Mouse (Mus musculus) embryonic facial prominence, embryonic 15.5 days (tissue): ENCODE data around the gene Rps6kb1. TPM values are rescaled to one million over a fixed set of nuclear protein-coding genes. Genes with fewer than 3 reads are reported as not detected.

Experiments used
- ATAC-seq: fragments of 200-750 bp; cut with Nextera tagmentation; 2 replicates; pipeline ENCODE4 v1.8.0; 2017; ENCODE audit warnings: low read depth, moderate TSS enrichment; ENCODE audit not compliant: insufficient number of reproducible peaks, low FRiP score, low TSS enrichment
- H3K27ac ChIP-seq: fragments of 300-500 bp; sonication (generic); replicated peaks from 2 replicates; pipeline ENCODE4 v1.5.1; 2015; ENCODE audit warnings: mild to moderate bottlenecking, inconsistent platforms
- H3K27me3 ChIP-seq: fragments of 300-500 bp; sonication (generic); 2 replicates; pipeline ENCODE4 v1.6.1; 2015; ENCODE audit warnings: inconsistent platforms
- H3K36me3 ChIP-seq: fragments of 300-500 bp; sonication (generic); 2 replicates; pipeline ENCODE4 v1.6.1; 2015; ENCODE audit warnings: mild to moderate bottlenecking, inconsistent platforms
- H3K4me1 ChIP-seq: fragments of 300-500 bp; sonication (generic); 2 replicates; pipeline ENCODE4 v1.6.1; 2015; ENCODE audit warnings: inconsistent platforms
- H3K4me2 ChIP-seq: fragments of 300-500 bp; sonication (generic); replicated peaks from 2 replicates; pipeline ENCODE4 v1.6.1; 2015; ENCODE audit warnings: mild to moderate bottlenecking, inconsistent platforms
- H3K4me3 ChIP-seq: fragments of 300-500 bp; sonication (generic); replicated peaks from 2 replicates; pipeline ENCODE4 v1.5.1; 2015; ENCODE audit warnings: mild to moderate bottlenecking, inconsistent platforms
- H3K9ac ChIP-seq: fragments of 300-500 bp; sonication (generic); 2 replicates; pipeline ENCODE4 v1.6.1; 2015; ENCODE audit warnings: inconsistent platforms
- H3K9me3 ChIP-seq: fragments of 300-500 bp; sonication (generic); replicated peaks from 2 replicates; pipeline ENCODE4 v1.6.1; 2016; ENCODE audit warnings: inconsistent platforms
- WGBS: fragments of 180-500 bp; shearing (Covaris S2); methylation state at CpG from one replicate; pipeline ENCODE4 v1.1.7; 2015; 5-methylcytosine and 5-hydroxymethylcytosine counted together
- polyA plus RNA-seq: library from polyadenylated mRNA; unstranded; fragments of >200 nt; fragmentation: Nextera tagmentation; extraction: Ambion mirVana; gene quantifications from 2 replicates; pipeline ENCODE4 v1.2.1, GENCODE M21; 2015

Gene Rps6kb1
- 70.6 and 70.8 TPM in 2 replicates for polyA plus RNA-seq

- Histone ChIP-seq H3K27me3 (no peaks in the 10 kb centered on the region), H3K4me2 (peak within 1 kb of the TSS; percentile 69), H3K4me3 (peak within 1 kb of the TSS; percentile 89), H3K9me3 (no peaks in the 10 kb centered on the region), H3K4me1 (peaks cover 19% of the 10 kb centered on the region), H3K27ac (peak within 1 kb of the TSS; percentile 90), H3K9ac (peak within 1 kb of the TSS; percentile 94), H3K36me3 (0 out of 2 replicates have a peak, but pooled peaks cover 8% of the 10 kb centered on the region)
- WGBS: under 1% methylated on average over 43 of the region's 43 CpGs
- ATAC-seq: peak; percentile 96
Observed at GRCm38 (mm10) chr11:86544639-86545299, at the start of gene Rps6kb1, which contains the start of gene Tubd1. Gene Rps6kb1, minus strand, starts transcription at chr11:86544805. Gene Tubd1, plus strand, starts transcription at chr11:86544991.

- Histone ChIP-seq H3K27ac (no peak overlapping the region), H3K9me3 (no peaks in the 10 kb centered on the region), H3K4me2 (no peak overlapping the region), H3K27me3 (no peaks in the 10 kb centered on the region), H3K4me3 (no peak overlapping the region), H3K4me1 (no peaks in the 10 kb centered on the region; the same call in 1 of the 2 replicates), H3K36me3 (no peaks in the 10 kb centered on the region), H3K9ac (no peak overlapping the region)
- ATAC-seq: no peak
- WGBS: 91% methylated on average over 5 of the region's 5 CpGs
Observed at GRCm38 (mm10) chr11:86593443-86593842, 48.8 kb upstream of the Rps6kb1 start.

GRCm38 (mm10) chr11:86592993-86593392, 48.4 kb upstream of the Rps6kb1 start:
- H3K4me2 ChIP-seq: no peak overlapping the region
- H3K9me3 ChIP-seq: no peaks in the 10 kb centered on the region
- no peaks in the 10 kb centered on the region for H3K36me3 ChIP-seq
- no peak overlapping the region for H3K4me3 ChIP-seq
- peaks cover 2% of the 10 kb centered on the region; the same call in 1 of the 2 replicates for H3K4me1 ChIP-seq
- no peaks in the 10 kb centered on the region for H3K27me3 ChIP-seq
- no peak overlapping the region for H3K27ac ChIP-seq
- no peak overlapping the region for H3K9ac ChIP-seq
- WGBS: 32% methylated on average over 3 of the region's 3 CpGs
- no peak for ATAC-seq

GRCm38 (mm10) chr11:86591931-86592616, 47.5 kb upstream of the Rps6kb1 start:
- no peak overlapping the region for H3K27ac ChIP-seq
- H3K4me2 ChIP-seq: no peak overlapping the region
- 74% methylated on average over 2 of the region's 2 CpGs for WGBS
- no peaks in the 10 kb centered on the region for H3K36me3 ChIP-seq
- no peaks in the 10 kb centered on the region for H3K9me3 ChIP-seq
- H3K9ac ChIP-seq: no peak overlapping the region
- ATAC-seq: no peak
- H3K27me3 ChIP-seq: no peaks in the 10 kb centered on the region
- peaks cover 11% of the 10 kb centered on the region for H3K4me1 ChIP-seq
- H3K4me3 ChIP-seq: no peak overlapping the region

- Histone ChIP-seq H3K4me3 (no peak overlapping the region), H3K9me3 (no peaks in the 10 kb centered on the region), H3K27me3 (no peaks in the 10 kb centered on the region), H3K27ac (no peak overlapping the region), H3K9ac (no peak overlapping the region), H3K36me3 (no peaks in the 10 kb centered on the region), H3K4me1 (peaks cover 17% of the 10 kb centered on the region), H3K4me2 (no peak overlapping the region)
- 80% methylated on average over 4 of the region's 4 CpGs for WGBS
- ATAC-seq: no peak
Observed at GRCm38 (mm10) chr11:86591301-86591845, 46.8 kb upstream of the Rps6kb1 start.

- no peak overlapping the region for H3K4me2 ChIP-seq
Observed at GRCm38 (mm10) chr11:86590579-86590978, 46.0 kb upstream of the Rps6kb1 start.

GRCm38 (mm10) chr11:86590066-86590465, 45.5 kb upstream of the Rps6kb1 start:
- Histone ChIP-seq H3K4me3 (no peak overlapping the region), H3K36me3 (no peaks in the 10 kb centered on the region), H3K4me1 (peaks cover 17% of the 10 kb centered on the region), H3K9ac (no peak overlapping the region), H3K4me2 (no peak overlapping the region), H3K9me3 (no peaks in the 10 kb centered on the region), H3K27me3 (no peaks in the 10 kb centered on the region), H3K27ac (no peak overlapping the region)
- WGBS: 76% methylated on average over 4 of the region's 4 CpGs
- ATAC-seq: no peak

More at GRCm38 (mm10) chr11:86590579-86590978, 46.0 kb upstream of the Rps6kb1 start:
- no peaks in the 10 kb centered on the region for H3K36me3 ChIP-seq
- no peak overlapping the region for H3K27ac ChIP-seq
- WGBS: 81% methylated on average over 10 of the region's 10 CpGs
- H3K9me3 ChIP-seq: no peaks in the 10 kb centered on the region
- H3K9ac ChIP-seq: no peak overlapping the region
- H3K27me3 ChIP-seq: no peaks in the 10 kb centered on the region
- peaks cover 17% of the 10 kb centered on the region for H3K4me1 ChIP-seq
- H3K4me3 ChIP-seq: no peak overlapping the region
- no peak for ATAC-seq

GRCm38 (mm10) chr11:86588583-86589298, 44.1 kb upstream of the Rps6kb1 start:
- Histone ChIP-seq H3K4me2 (no peak overlapping the region), H3K4me1 (peaks cover 17% of the 10 kb centered on the region), H3K36me3 (no peaks in the 10 kb centered on the region), H3K4me3 (no peak overlapping the region), H3K9ac (no peak overlapping the region), H3K27me3 (no peaks in the 10 kb centered on the region), H3K9me3 (no peaks in the 10 kb centered on the region), H3K27ac (no peak overlapping the region)
- 88% methylated on average over 4 of the region's 4 CpGs for WGBS
- no peak for ATAC-seq

GRCm38 (mm10) chr11:86587830-86588229, 43.2 kb upstream of the Rps6kb1 start:
- H3K4me1 ChIP-seq: peaks cover 17% of the 10 kb centered on the region
- H3K27ac ChIP-seq: peak overlapping the region; percentile 77
- H3K9ac ChIP-seq: no peak overlapping the region
- no peak for ATAC-seq
- no peaks in the 10 kb centered on the region for H3K27me3 ChIP-seq
- H3K36me3 ChIP-seq: no peaks in the 10 kb centered on the region
- H3K4me2 ChIP-seq: peak overlapping the region; percentile 47
- H3K9me3 ChIP-seq: no peaks in the 10 kb centered on the region
- 32% methylated on average over 7 of the region's 7 CpGs for WGBS
- no peak overlapping the region for H3K4me3 ChIP-seq

- ATAC-seq: peak; percentile 85
- no peaks in the 10 kb centered on the region for H3K27me3 ChIP-seq
- H3K27ac ChIP-seq: peak overlapping the region; percentile 77
- peak overlapping the region; percentile 47 for H3K4me2 ChIP-seq
- 0 out of 2 replicates have a peak overlapping the region, but pooled peaks have one; percentile 5 for H3K9ac ChIP-seq
- H3K36me3 ChIP-seq: no peaks in the 10 kb centered on the region
- H3K9me3 ChIP-seq: no peaks in the 10 kb centered on the region
- peak overlapping the region; percentile 37 for H3K4me3 ChIP-seq
- 5% methylated on average over 15 of the region's 15 CpGs for WGBS
- peaks cover 17% of the 10 kb centered on the region for H3K4me1 ChIP-seq
Observed at GRCm38 (mm10) chr11:86586868-86587792, 42.5 kb upstream of the Rps6kb1 start.
